Mouse (Mus musculus) monocyte, adult 2 months (primary cell): ENCODE results near the gene Tmbim1.

Source experiments
- DNase-seq, 2 experiments: peaks; one replicate each; pipeline ENCODE4 v3.0.0; 2022; ENCODE audit warnings: low spot score in 2 of 2, low read depth in 1 of 2

The Tmbim1 gene

DNA sequence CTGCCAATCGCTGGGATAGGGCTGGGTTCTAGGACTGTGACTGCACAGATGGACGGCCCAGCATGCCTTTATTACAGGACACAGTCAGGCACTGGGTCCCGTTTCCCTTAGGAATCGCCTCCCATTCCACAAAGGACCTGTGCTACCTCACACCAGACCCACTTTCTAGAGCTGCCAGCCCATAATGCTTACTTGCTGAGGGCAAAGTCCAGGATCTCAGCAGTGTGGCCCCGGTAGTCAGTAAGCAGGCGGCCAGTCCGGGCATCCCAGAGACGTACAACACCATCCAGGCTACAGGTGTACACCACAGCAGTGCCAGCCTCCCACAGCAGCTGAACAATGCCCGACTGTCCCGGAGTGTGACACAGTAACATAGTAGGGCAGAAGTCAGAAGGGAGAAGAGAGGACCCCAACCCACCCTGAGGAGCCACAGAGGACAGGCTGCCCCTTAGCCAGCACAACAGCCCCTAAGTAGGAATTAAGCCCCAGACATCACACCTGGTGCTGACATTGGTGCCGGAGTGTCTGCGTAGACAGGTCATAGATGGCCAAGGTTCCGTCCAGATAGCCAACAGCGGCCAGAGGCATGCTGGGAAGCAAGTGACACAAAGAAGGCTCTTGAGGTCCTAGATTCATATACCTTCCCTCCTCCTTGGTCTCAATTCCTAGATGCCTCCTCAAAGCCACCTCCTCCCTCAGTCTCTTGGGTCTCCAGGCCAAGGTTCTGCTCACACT, 24.7 kb downstream of the Tmbim1 start:
- DNase-seq: no peak

DNA sequence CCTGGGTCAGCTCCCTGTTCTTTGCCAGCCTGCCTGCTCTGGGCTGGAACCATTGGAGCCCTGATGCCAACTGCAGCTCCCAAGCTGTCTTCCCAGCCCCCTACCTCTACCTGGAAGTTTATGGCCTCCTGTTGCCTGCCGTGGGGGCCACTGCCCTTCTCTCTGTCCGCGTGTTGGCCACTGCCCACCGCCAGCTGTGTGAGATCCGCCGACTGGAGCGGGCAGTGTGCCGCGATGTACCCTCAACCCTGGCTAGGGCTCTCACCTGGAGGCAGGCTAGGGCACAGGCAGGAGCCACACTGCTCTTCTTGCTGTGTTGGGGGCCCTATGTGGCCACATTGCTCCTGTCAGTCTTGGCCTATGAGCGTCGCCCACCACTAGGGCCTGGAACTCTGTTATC, 26.4 kb downstream of the Tmbim1 start:
- no peak for DNase-seq

DNA sequence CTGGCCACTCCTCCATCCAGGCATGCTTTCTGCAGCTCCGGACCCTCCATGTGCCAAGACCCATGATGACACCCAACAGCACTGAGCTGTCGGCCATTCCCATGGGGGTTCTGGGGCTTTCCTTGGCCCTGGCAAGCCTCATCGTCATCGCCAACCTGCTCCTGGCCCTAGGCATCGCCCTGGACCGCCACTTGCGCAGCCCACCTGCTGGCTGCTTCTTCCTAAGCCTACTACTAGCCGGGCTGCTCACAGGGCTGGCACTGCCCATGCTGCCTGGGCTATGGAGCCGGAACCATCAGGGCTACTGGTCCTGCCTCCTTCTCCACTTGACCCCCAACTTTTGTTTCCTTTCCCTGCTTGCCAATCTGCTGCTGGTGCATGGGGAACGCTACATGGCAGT, 26.9 kb downstream of the Tmbim1 start, which contains the start of gene Gpbar1:
TSS of gene Gpbar1 (plus strand) at position 13 of the 400 bp plus-strand sequence.
- no peak for DNase-seq

DNA sequence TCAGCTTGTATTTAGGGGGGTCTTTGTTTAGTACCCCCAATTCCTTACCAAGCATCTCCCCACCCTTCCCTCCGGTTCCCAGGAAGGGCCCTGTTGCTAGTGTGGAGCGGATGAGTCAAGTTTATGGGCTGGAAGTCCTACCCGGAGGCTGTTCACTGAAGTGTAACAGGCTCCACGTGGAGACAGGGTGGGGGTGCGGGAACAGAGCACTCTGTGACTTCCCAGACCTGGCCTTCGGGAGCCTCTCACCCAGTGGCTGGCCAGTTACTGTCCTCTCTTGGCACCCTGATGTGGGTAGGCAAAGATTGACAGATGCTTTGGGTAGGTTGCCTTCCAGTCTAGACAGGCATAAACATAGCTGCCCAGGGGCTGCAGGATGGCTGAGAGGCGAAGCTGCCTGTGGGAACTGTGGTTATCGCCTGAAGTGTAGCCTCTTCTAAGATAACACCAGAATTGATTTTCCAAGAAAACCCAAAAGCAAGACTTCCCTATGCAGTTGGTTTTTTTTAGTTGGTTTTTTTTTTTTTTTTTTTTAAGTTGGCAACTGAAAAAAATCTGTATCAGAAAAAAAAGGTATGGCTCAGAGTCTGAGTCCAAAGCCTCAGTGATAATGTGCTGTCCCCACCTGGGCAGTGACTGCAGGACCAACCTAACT, 27.4 kb downstream of the Tmbim1 start:
- DNase-seq: no peak

DNA sequence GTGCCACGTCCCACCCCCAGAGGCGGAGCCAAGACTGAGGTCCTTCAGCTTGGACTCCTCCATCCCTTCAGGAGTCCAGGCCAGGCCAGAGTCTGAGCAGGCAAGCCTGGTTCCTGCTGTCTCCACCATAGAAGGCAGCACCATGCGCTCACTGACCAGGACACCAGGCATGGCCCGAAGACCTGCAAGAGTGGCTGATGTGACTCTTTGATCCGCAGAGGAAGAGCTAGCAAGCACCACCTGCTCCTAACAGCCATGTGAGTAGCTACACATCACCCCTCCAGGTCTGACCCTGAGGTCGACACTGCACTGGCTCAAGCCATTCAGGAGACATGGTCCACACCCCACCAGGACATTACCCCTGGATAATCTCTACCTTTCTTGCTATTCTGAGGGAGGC, 28.4 kb downstream of the Tmbim1 start:
- no peak for DNase-seq

- DNase-seq: no peak
These were observed 30.4 kb downstream of the Tmbim1 start for GRCm38 (mm10) chr1:74275015-74275414.

DNA sequence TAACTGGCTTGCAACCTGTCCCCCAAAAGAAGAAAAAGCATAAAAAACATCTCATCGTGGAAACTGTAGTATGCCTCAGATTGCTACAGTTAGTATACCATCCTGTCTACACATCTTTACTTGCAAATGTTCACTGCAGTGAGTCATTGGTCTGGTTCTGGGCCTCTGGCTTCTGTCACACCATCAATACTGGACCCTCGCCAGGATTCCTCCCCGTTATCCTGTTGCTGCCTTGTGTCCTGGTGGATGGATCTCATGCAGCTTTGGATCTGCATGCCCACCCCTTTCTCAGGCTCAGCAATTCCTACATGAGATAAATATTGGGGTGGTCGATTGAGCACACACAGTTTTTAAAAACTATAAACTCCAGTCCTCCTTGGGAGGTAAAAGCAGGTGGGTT, 33.8 kb downstream of the Tmbim1 start:
- no peak for DNase-seq

GRCm38 (mm10) chr1:74268750-74269149, 36.7 kb downstream of the Tmbim1 start:
- no peak for DNase-seq

DNA sequence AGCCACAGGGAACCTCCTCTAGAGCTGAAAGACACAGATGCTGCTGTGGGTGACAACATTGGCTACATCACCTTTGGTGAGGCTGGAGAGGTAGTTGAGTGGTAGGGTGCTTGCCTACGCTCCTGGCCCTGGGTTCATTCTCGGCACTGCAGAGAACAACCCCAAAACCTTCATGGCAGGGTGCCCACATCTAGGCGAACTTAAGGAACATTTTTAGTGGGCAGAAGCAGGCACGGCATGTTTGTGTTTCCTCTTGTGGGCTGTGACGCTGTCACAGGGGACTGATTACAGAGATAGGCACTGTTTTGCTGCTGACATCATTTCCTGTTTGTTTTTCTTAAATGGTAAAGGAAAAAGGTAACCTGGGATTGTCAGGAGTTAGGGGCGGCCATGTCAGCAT, 42.9 kb downstream of the Tmbim1 start:
- DNase-seq: no peak

- DNase-seq: no peak
These were observed 48.6 kb downstream of the Tmbim1 start for GRCm38 (mm10) chr1:74256782-74257181.

DNA sequence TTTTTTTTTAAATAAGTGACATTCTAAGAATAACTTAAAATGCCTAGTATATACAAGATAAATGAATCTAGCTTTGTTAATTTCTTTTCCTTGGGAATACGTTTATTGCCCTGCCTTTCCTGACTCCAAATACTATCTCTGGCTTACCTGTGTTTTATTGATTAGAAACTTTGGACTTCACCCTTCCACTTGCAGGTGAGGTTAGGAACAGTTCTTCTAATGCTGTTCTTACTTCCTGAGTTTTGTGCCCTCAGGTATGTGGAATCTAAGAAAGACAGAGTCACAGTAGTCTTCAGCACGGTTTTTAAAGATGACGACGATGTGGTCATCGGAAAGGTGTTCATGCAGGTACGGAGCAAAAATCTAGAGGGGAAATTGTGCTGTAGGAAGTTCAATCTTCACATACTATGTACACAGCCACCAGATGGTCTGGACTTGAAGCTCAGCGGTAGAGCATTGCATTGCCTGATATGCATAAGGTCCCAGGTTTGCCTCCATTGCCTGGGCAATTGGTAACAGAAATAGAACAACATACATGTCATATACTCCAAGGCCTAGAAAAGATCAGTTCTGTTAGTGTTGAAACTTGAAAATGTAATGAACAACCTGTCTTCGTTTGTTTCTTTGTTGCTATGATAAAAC, 49.6 kb downstream of the Tmbim1 start:
- DNase-seq: no peak

DNA sequence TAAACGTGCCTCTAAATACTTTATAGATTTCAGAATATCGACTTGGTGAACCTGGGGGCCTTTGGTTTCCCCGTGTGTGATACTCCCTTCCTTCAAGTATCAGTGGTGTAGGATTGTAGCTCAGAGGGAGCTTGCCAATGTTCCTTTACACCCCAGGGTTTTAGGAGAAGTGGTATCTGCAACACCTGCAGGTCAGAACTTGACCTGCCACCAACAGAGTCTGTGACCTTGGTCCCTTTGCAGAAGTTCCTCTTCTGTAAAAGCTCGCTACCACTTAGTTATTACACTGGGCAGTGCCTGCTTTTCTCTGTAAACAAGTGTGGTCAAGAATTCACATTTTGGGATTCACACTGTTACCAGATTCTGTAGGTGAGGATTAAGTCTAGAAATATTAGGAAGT, 55.3 kb downstream of the Tmbim1 start:
- DNase-seq: no peak

DNA sequence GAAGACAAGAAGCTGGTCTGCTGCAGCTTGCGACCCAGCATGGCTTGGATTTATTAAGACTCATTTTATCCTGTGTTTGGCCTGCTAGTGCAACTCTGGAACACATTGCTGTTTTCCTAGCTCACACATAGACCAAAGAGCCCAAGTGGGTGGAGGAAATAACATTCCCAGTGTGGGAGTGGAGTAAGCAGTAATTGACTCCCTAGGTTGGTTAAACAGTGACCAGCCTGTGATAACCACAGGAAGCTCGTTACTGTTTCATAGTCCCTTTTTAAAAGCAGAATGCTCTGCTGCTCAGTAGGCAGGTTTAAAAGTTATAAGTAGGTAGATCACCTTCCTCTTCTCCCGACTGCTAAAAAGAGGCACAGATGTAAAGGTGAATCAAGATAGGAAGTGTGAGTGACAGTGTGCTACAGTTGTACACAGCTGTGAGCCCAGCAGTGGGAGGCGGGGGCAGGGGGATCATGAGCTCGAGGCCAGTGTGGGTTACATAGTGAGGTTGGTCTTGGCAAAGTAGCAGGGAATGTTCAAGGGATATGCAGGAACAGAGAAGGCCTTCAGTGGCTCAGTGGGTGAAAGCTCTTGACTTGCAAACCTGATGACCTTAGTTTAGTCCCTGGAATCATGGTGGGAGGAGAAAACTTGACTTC, 56.0 kb downstream of the Tmbim1 start:
- no peak for DNase-seq

DNA sequence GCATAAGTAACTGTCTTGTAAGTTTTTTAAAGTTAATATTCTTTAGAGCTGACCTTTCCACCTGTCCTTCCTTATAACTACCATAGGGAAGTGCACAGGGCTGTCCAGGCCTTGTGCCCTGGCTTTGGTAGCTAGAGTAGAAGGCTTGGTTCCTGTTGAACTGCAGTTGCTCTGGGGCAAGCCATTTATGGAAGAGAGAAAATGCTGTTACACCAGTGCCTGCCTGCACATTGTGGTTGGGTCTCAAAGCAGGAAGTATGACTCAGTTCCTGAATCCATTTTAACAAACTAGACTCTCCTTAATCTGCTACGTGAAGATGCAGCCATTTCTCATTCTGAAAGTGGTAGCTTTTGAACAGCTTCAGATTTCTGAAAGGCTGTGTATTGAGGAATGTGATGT, 56.6 kb downstream of the Tmbim1 start:
- DNase-seq: peak; percentile 67 to 80

DNA sequence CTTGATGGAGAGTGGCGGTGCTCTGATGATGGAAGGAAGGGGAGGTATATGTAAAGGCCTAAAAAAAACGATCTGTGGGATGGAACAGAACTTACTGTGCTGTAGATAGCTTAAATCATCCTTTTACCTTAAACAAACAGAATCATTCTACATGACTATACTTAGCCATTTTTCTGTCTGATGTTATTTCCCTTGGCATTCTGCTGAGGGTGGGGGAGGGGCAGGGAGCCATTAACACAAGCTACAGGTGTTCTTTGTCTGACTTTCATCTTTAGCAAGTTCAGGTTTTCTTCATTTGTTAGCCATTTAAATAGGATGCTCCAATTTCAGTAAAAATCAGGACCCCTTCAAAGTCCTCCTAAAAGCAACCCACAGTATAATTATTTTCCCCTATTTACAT, 59.9 kb downstream of the Tmbim1 start:
- DNase-seq: no peak

DNA sequence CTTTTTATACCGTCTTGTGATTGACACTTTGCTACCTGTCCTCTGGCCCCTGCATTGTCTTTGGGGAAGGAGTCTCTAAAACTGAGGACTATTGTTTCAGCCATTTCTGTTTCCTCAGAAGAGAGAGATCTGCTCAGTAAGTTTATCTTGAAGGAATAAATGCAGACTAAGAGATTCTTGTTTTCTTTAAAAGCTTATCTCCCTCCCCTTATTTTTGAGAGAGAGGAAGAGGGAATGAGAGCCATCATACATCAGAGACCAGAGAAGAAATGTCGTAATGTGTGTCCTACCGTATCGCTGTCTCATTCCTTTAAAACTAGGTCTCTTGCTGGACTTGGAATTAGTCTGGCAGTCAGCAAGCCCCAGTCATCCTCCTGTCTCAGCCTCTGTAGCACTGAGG, 64.6 kb downstream of the Tmbim1 start:
- DNase-seq: no peak

DNA sequence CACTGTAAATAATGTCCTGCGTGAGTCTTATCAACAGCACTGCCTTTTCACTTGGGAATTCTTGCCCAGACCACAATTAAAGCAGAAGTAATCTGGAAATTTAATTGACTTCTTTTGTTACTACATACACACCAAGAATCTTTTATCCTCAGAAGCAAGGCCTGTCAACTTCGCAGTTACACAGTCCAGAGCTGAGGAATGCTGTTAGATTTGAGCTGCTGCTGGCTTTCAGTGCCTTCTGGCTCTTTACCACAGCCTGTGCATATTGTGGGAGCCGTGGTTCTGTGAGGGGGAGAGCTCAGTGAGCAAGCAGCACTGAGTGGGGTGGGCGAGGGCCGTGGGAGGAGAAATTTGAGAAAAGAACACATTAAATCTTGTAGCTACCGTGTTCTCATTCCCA, 65.1 kb downstream of the Tmbim1 start:
- DNase-seq: no peak

GRCm38 (mm10) chr1:74239618-74240017, 65.8 kb downstream of the Tmbim1 start:
- no peak for DNase-seq

DNA sequence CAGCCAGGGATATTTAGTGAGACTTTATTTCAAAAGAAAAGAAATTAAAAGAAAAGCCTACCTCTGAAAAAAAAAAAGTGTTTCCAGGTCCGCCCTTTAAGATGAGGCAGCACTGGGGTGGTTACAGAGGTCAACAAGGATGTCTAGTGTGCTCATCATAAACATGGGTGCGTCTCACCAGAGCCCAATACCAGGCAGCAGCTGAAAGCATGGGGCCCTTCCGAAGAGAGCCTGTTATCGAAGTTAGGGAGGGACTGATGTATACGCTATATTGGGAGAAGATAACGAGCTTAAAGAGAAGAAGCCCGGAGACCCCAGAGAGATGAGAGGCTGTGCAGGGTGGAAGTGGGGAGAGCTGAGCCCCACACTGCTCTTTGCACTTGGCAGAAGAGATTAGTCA, 66.3 kb downstream of the Tmbim1 start:
- DNase-seq: no peak
